12 mouse cellular contexts compared by ENCODE assay signal in the genomic region with DNA sequence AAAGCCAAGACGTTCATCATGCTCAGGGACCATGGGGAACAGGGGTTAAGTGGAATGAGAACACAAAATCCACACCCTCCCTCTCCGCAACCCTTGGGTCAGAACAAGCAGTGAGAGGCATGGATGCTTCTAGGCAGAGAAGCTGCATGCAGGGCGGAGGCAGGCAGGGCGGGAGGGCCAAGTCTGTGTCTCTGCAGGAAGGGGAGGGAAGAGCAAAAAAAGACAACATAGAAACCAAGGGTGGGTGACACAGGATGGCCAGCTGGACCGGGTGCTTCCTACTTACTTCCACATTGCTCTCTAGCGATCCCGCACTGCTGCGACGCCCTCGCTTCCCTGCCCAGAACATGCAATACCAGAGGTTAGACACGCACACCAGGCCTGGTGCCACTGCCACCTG. TPM values are rescaled to one million over a fixed set of nuclear protein-coding genes. Genes with fewer than 3 reads are reported as not detected.
DNase-seq lines count a peak whose midpoint lies in the region; ATAC-seq lines count a peak whose summit lies in the region.
"Had no signal": no experiment of that assay in that cellular context is flagged by ENCODE, and none has a peak within 500 bp of the region (broad histone marks: within the 10 kb centered on the region; RNA-seq: fewer than 3 reads in every experiment).

No protein-coding gene starts in this region.

- no peaks in the 10 kb centered on the region for H3K27me3 ChIP-seq in embryonic facial prominence, embryonic 12.5 days
- no peaks in the 10 kb centered on the region for H3K27me3 ChIP-seq in embryonic facial prominence, embryonic 10.5 days (replicated peaks; ENCODE audit: low read depth, poor library complexity, severe bottlenecking)
- no peaks in the 10 kb centered on the region for H3K27me3 ChIP-seq in embryonic facial prominence, embryonic 15.5 days
- H3K27me3 ChIP-seq: neural tube, embryonic 13.5 days had no signal

- 86% methylated on average over 11 of the region's 11 CpGs for WGBS in embryonic facial prominence, embryonic 12.5 days
- 84% methylated on average over 11 of the region's 11 CpGs for WGBS in embryonic facial prominence, embryonic 10.5 days
- 83% methylated on average over 11 of the region's 11 CpGs for WGBS in embryonic facial prominence, embryonic 15.5 days

- ATAC-seq in embryonic facial prominence, embryonic 12.5 days (ENCODE audit: insufficient number of reproducible peaks, insufficient read depth, low FRiP score, low TSS enrichment), result no peak
- no peak for ATAC-seq in embryonic facial prominence, embryonic 15.5 days (ENCODE audit: insufficient number of reproducible peaks, low FRiP score, low TSS enrichment, low read depth)

- H3K9me3 ChIP-seq in embryonic facial prominence, embryonic 12.5 days, result no peaks in the 10 kb centered on the region
- H3K9me3 ChIP-seq in embryonic facial prominence, embryonic 10.5 days, result no peaks in the 10 kb centered on the region
- H3K9me3 ChIP-seq in embryonic facial prominence, embryonic 15.5 days (replicated peaks), result no peaks in the 10 kb centered on the region
- H3K9me3 ChIP-seq: neural tube, embryonic 13.5 days had no signal

- H3K4me1 ChIP-seq in embryonic facial prominence, embryonic 12.5 days, result no peaks in the 10 kb centered on the region
- H3K4me1 ChIP-seq in embryonic facial prominence, embryonic 10.5 days, result peaks cover 13% of the 10 kb centered on the region
- H3K4me1 ChIP-seq in embryonic facial prominence, embryonic 15.5 days, result no peaks in the 10 kb centered on the region

- H3K9ac ChIP-seq in embryonic facial prominence, embryonic 12.5 days, result no peak overlapping the region
- no peak overlapping the region for H3K9ac ChIP-seq in embryonic facial prominence, embryonic 15.5 days
- H3K9ac ChIP-seq: neural tube, embryonic 13.5 days had no signal

- H3K36me3 ChIP-seq in embryonic facial prominence, embryonic 12.5 days, result peaks cover 75% of the 10 kb centered on the region
- peaks cover 78% of the 10 kb centered on the region for H3K36me3 ChIP-seq in embryonic facial prominence, embryonic 10.5 days (replicated peaks)
- peaks cover 66% of the 10 kb centered on the region for H3K36me3 ChIP-seq in embryonic facial prominence, embryonic 15.5 days

- DNase-seq in embryonic facial prominence, embryonic 10.5 days (ENCODE audit: low spot score), result no peak
- DNase-seq in kidney, adult 11 months, result peak; percentile 13
- DNase-seq in kidney, adult 18-20 months, result no peak
- DNase-seq in kidney, postnatal 4 days, result peak; percentile 36 to 54
- no peak for DNase-seq in thymus, postnatal 0 days (ENCODE audit: low spot score)
- DNase-seq in retina, embryonic 14.5 days (ENCODE audit: low spot score), result no peak
- DNase-seq: liver; right cerebral cortex, adult 18-20 months; thymus, postnatal 14 days had no signal

- H3K4me2 ChIP-seq in embryonic facial prominence, embryonic 12.5 days (replicated peaks), result no peak overlapping the region
- no peak overlapping the region for H3K4me2 ChIP-seq in embryonic facial prominence, embryonic 15.5 days (replicated peaks)
- H3K4me2 ChIP-seq: neural tube, embryonic 13.5 days had no signal

- H3K4me3 ChIP-seq in embryonic facial prominence, embryonic 12.5 days, result no peak overlapping the region
- H3K4me3 ChIP-seq in embryonic facial prominence, embryonic 10.5 days, result no peak overlapping the region
- H3K4me3 ChIP-seq in embryonic facial prominence, embryonic 15.5 days (replicated peaks), result no peak overlapping the region
- H3K4me3 ChIP-seq: neural tube, embryonic 13.5 days had no signal

- 0 out of 2 replicates have a peak overlapping the region, but pooled peaks have one; percentile 41 for H3K27ac ChIP-seq in embryonic facial prominence, embryonic 12.5 days
- H3K27ac ChIP-seq in embryonic facial prominence, embryonic 10.5 days (replicated peaks), result no peak overlapping the region
- peak overlapping the region; percentile 9; the same call in 1 of the 2 replicates for H3K27ac ChIP-seq in embryonic facial prominence, embryonic 15.5 days (replicated peaks)
- H3K27ac ChIP-seq: neural tube, embryonic 13.5 days had no signal

RNA-seq across cellular contexts. Expression of gene Slc41a3, which starts 59.2 kb away (rescaled TPM):
- polyA plus RNA-seq in embryonic facial prominence, embryonic 12.5 days (2016; fragmentation: Nextera tagmentation; extraction: Ambion mirVana), result 2.4 and 2.8 TPM in 2 replicates
- polyA plus RNA-seq in embryonic facial prominence, embryonic 10.5 days (2016; fragmentation: Nextera tagmentation; extraction: Ambion mirVana), result 1.7 and 2.2 TPM in 2 replicates
- 5.3 and 6.1 TPM in 2 replicates for polyA plus RNA-seq in embryonic facial prominence, embryonic 15.5 days (2015; fragmentation: Nextera tagmentation; extraction: Ambion mirVana)
- polyA plus RNA-seq in thymus, postnatal 0 days (2015; fragmentation: Nextera tagmentation; extraction: Ambion mirVana), result 5.0 and 7.5 TPM in 2 replicates

Comparison
In these comparisons a context has a peak if more than half of its experiments do, and no peak if none do; other contexts are left out.
1. DNase-seq: peak in kidney, adult 11 months (single experiment) and kidney, postnatal 4 days (2 of 2); none in embryonic facial prominence, embryonic 10.5 days (single experiment), kidney, adult 18-20 months (single experiment), thymus, postnatal 0 days (single experiment) and retina, embryonic 14.5 days (single experiment).